Mouse (Mus musculus) E14TG2a.4 (cell line): ENCODE data around the gene Vps13d.

Experiments used
- CTCF ChIP-seq: conservative IDR thresholded peaks from 2 replicates; pipeline ENCODE4 v1.5.1; 2014; ENCODE audit warnings: low read length
- NANOG ChIP-seq: IDR thresholded peaks from 2 replicates; pipeline ENCODE4 v1.6.1; 2014; ENCODE audit warnings: borderline replicate concordance, low read length, mixed read lengths
- POU5F1 ChIP-seq: IDR thresholded peaks from 2 replicates; pipeline ENCODE4 v1.6.1; 2014; ENCODE audit warnings: low read length, borderline replicate concordance

- TF ChIP-seq CTCF (no peak), POU5F1 (no peak), NANOG (no peak)
Measured at GRCm38 (mm10) chr4:145025409-145025762, 169.4 kb downstream of the Vps13d start.
